Mouse (Mus musculus): Measurements from ENCODE around the gene Mknk2. TPM values are rescaled to one million over a fixed set of nuclear protein-coding genes. Genes with fewer than 3 reads are reported as not detected.

Gene Mknk2
- total RNA-seq, 2 experiments from 2014 or later, result 48.5 to 53.2 TPM

Other genes starting within 250 kb of the Mknk2 start
- 10 to 100 TPM; 36.1 to 42.9 TPM for gene Tcf3, start 244.5 kb downstream of the Mknk2 start, total RNA-seq (2021)
- under 1 TPM; 0.07 TPM for gene Onecut3, start 183.3 kb downstream of the Mknk2 start, total RNA-seq (2021)
- gene Atp8b3, start 139.0 kb downstream of the Mknk2 start, total RNA-seq (2021), result under 1 TPM; 0.21 to 0.38 TPM
- 10 to 100 TPM; 49.5 to 53.9 TPM for gene Rexo1, start 116.6 kb downstream of the Mknk2 start, total RNA-seq (2021)
- 10 to 100 TPM; 41.8 to 43.6 TPM for gene Klf16, start 100.8 kb downstream of the Mknk2 start, total RNA-seq (2021)
- 100 to 1,000 TPM; 179 to 191 TPM for gene Abhd17a, start 87.8 kb downstream of the Mknk2 start, total RNA-seq (2021)
- gene Scamp4, start 75.2 kb downstream of the Mknk2 start, total RNA-seq (2021), result 10 to 100 TPM; 34.9 to 42.9 TPM
- gene Adat3, start 75.2 kb downstream of the Mknk2 start, total RNA-seq (2021), result 1 to 10 TPM; 2.1 to 4.5 TPM
- gene Gm49322, start 72.1 kb downstream of the Mknk2 start, total RNA-seq (2021), result 1 to 10 TPM; 2.6 to 3.0 TPM
- 100 to 1,000 TPM; 146 to 157 TPM for gene Csnk1g2, start 55.3 kb downstream of the Mknk2 start, total RNA-seq (2021)
- 10 to 100 TPM; 84.4 to 90.6 TPM for gene Btbd2, start 21.0 kb downstream of the Mknk2 start, total RNA-seq (2021)
- 10 to 100 TPM; 21.2 to 22.5 TPM for gene Mob3a, start 23.9 kb upstream of the Mknk2 start, total RNA-seq (2021)
- gene Izumo4, start 24.1 kb upstream of the Mknk2 start, total RNA-seq (2021), result 10 to 100 TPM; 51.0 to 69.9 TPM
- 100 to 1,000 TPM; 135 to 139 TPM for gene Ap3d1, start 64.2 kb upstream of the Mknk2 start, total RNA-seq (2021)
- gene Dot1l, start 77.1 kb upstream of the Mknk2 start, total RNA-seq (2021), result 10 to 100 TPM; 61.0 to 67.4 TPM
- gene Sf3a2, start 120.1 kb upstream of the Mknk2 start, total RNA-seq (2021), result 10 to 100 TPM; 42.9 to 45.3 TPM
- gene Plekhj1, start 120.5 kb upstream of the Mknk2 start, total RNA-seq (2021), result 10 to 100 TPM; 61.9 to 72.8 TPM
- 1 to 10 TPM; 2.1 to 2.5 TPM for gene Amh, start 127.1 kb upstream of the Mknk2 start, total RNA-seq (2021)
- gene Jsrp1, start 135.4 kb upstream of the Mknk2 start, total RNA-seq (2021), result 1 to 10 TPM; 1.4 TPM
- 100 to 1,000 TPM; 399 to 419 TPM for gene Oaz1, start 148.5 kb upstream of the Mknk2 start, total RNA-seq (2021)
- 10 to 100 TPM; 20.4 to 25.9 TPM for gene Lingo3, start 165.9 kb upstream of the Mknk2 start, total RNA-seq (2021)
- gene Lsm7, start 177.1 kb upstream of the Mknk2 start, total RNA-seq (2021), result 10 to 100 TPM; 52.3 to 54.0 TPM
- 10 to 100 TPM; 80.4 to 97.8 TPM for gene Sppl2b, start 177.2 kb upstream of the Mknk2 start, total RNA-seq (2021)
- under 1 TPM; 0.11 to 0.16 TPM for gene Tmprss9, start 193.7 kb upstream of the Mknk2 start, total RNA-seq (2021)
- 100 to 1,000 TPM; 157 to 172 TPM for gene Timm13, start 222.9 kb upstream of the Mknk2 start, total RNA-seq (2021)
- 10 to 100 TPM; 23.1 to 26.2 TPM for gene Lmnb2, start 240.1 kb upstream of the Mknk2 start, total RNA-seq (2021)

Measured in layer of hippocampus, postnatal 10 days (tissue).